Mouse (Mus musculus) brown adipose tissue, adult 24 weeks (tissue): ENCODE data around the gene Hist1h3i. TPM values are rescaled to one million over a fixed set of nuclear protein-coding genes. Genes with fewer than 3 reads are reported as not detected.
"Not testable (repeated sequence)": the region's sequence is repeated elsewhere in the genome, so short reads cannot be mapped to it uniquely, and the experiment has no call there.

Experiments
- H3K27ac ChIP-seq: fragments of 200-500 bp; replicated peaks from 2 replicates; pipeline ENCODE4 v1.5.1; 2012; ENCODE audit warnings: low read depth, mild to moderate bottlenecking, low read length
- H3K4me1 ChIP-seq: fragments of 200-500 bp; 2 replicates; pipeline ENCODE4 v1.6.1; 2012; ENCODE audit warnings: low read length, mixed read lengths; ENCODE audit not compliant: control insufficient read depth, insufficient read depth, insufficient read length
- H3K4me3 ChIP-seq: fragments of 200-500 bp; 2 replicates; pipeline ENCODE4 v1.5.1; 2012; ENCODE audit warnings: low read depth, mild to moderate bottlenecking, low read length, moderate library complexity; ENCODE audit not compliant: insufficient read depth
- polyA plus RNA-seq: library from polyadenylated mRNA; stranded (reverse); fragments of >200 nt; gene quantifications from 2 replicates; pipeline ENCODE4 v1.2.4, GENCODE M21; 2012; ENCODE audit not compliant: missing spikeins, insufficient read depth, insufficient read length

The Hist1h3i gene
- not detected in 2 replicates for polyA plus RNA-seq

- no peaks in the 10 kb centered on the region for H3K4me1 ChIP-seq
- no peak within 1 kb of the TSS for H3K27ac ChIP-seq
- peak within 1 kb of the TSS; percentile 57 for H3K4me3 ChIP-seq
Measured at GRCm38 (mm10) chr13:21783255-21783617, at the start of gene Hist1h3i. Hist1h3i (minus strand) TSS chr13:21783370.

DNA sequence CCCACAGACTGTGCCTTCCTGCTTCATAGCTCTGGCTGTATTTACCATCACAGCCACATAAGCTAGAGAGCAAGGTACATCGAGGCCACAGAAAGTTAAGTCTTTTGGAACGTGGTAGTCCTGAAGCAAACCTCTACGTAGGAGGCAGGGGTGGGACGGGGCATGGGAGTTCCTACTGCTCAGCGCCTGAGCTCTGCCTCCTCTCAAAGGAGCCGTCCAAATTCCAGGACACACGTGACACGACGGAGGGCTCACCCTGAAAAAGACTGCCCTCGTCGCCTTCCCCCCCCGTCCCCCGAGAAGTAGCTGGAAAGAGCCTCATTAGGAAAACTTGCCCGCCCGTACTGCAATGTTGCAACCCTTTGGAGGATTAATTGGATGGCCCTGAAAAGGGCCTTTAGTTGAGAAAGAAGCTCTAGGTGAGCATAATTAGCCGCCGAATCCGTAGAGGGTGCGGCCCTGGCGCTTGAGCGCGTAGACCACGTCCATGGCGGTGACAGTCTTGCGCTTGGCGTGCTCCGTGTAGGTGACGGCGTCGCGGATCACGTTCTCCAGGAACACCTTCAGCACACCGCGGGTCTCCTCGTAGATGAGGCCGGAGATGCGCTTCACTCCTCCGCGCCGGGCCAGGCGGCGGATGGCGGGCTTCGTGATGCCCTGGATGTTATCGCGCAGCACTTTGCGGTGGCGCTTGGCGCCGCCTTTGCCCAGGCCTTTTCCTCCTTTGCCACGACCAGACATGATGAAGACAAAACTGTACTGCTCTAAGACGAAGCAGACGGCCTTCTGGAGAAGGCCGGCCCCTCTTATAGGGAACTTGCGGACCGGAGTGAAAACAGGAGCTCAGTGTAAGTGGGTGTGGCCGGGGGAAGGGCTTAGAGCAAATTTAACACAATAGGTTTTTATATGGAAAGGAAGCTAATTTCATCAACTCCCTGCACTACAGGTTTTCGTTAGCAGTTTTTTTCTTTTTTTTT lies 48.5 kb upstream of the Hist1h3i start, which contains the start of gene Hist1h4n:
TSS of gene Hist1h4n (minus strand) at position 779 of the 977 bp plus-strand sequence.
- H3K4me3 ChIP-seq: peak within 1 kb of the TSS; percentile 42
- H3K27ac ChIP-seq, H3K4me1 ChIP-seq: not testable (repeated sequence)

- Histone ChIP-seq H3K27ac (no peak overlapping the region), H3K4me1 (no peaks in the 10 kb centered on the region), H3K4me3 (no peak overlapping the region)
Measured at GRCm38 (mm10) chr13:21830344-21830743, 47.2 kb upstream of the Hist1h3i start.

DNA sequence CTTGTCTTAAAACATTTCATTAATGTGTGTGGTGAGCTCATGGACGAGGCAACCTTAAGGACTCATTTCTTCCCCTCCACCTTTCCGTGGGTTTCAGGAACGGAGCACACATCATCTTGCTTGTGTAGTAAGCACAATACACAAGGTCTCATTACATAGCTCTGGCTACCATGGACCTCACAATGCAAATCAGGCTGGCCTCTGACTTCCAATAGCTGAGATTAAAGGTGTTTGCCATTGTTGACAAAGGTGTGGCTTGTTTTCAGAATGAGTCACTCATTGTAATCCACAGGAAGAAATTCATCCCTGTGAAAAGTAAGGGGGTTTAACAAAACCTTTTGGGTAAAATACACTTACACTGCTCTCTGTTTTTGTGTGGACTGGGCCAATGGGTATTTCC lies 45.3 kb upstream of the Hist1h3i start:
- Histone ChIP-seq H3K4me1 (no peaks in the 10 kb centered on the region), H3K4me3 (no peak overlapping the region), H3K27ac (no peak overlapping the region)

DNA sequence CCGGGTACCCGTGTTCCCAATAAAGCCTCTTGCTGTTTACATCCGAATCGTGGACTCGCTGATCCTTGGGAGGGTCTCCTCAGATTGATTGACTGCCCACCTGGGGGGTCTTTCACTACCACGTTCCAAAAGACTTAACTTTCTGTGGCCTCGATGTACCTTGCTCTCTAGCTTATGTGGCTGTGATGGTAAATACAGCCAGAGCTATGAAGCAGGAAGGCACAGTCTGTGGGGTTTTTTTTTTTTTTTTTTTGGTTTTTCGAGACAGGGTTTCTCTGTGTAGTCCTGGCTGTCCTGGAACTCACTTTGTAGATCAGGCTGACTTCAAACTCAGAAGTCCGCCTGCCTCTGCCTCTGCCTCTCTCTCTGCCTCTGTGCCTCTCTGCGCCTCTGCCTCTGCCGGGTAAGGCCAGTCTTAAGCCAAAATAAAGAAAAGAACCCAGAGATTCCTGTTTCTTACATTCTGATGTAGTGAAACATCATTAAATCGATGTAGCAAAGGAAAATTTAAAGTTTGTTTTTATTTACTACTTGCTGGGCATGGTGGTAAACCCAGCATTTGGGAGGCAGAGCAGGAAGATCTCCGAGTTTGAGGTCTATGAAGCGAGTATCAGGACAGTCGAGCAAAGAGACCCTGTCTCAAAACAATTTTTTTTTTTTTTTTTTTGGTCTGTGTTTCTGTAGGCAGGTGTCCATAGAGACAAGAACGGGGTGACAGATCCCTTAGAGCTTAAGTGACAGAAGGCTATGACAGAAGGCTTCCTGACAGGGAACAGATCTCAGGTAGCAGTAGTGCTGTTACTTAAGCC lies 37.1 kb upstream of the Hist1h3i start:
- H3K4me1 ChIP-seq, H3K4me3 ChIP-seq, H3K27ac ChIP-seq: not testable (repeated sequence)

DNA sequence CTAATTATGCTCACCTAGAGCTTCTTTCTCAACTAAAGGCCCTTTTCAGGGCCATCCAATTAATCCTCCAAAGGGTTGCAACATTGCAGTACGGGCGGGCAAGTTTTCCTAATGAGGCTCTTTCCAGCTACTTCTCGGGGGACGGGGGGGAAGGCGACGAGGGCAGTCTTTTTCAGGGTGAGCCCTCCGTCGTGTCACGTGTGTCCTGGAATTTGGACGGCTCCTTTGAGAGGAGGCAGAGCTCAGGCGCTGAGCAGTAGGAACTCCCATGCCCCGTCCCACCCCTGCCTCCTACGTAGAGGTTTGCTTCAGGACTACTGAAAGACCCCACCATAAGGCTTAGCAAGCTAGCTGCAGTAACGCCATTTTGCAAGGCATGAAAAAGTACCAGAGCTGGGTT lies 28.9 kb upstream of the Hist1h3i start:
- H3K4me3 ChIP-seq: peak overlapping the region; percentile 10; the same call in 1 of the 2 replicates
- H3K27ac ChIP-seq: not testable (repeated sequence)

DNA sequence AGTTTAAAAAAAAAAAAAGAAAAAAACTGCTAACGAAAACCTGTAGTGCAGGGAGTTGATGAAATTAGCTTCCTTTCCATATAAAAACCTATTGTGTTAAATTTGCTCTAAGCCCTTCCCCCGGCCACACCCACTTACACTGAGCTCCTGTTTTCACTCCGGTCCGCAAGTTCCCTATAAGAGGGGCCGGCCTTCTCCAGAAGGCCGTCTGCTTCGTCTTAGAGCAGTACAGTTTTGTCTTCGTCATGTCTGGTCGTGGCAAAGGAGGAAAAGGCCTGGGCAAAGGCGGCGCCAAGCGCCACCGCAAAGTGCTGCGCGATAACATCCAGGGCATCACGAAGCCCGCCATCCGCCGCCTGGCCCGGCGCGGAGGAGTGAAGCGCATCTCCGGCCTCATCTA lies 28.4 kb upstream of the Hist1h3i start, which contains the start of gene Hist1h4m:
TSS of gene Hist1h4m (plus strand) at position 208 of the 400 bp plus-strand sequence.
- not testable (repeated sequence) for H3K27ac ChIP-seq, H3K4me1 ChIP-seq
- peak within 1 kb of the TSS; percentile 10; the same call in 1 of the 2 replicates for H3K4me3 ChIP-seq

More for the DNA sequence above, 28.9 kb upstream of the Hist1h3i start:
- not testable (repeated sequence) for H3K4me1 ChIP-seq

DNA sequence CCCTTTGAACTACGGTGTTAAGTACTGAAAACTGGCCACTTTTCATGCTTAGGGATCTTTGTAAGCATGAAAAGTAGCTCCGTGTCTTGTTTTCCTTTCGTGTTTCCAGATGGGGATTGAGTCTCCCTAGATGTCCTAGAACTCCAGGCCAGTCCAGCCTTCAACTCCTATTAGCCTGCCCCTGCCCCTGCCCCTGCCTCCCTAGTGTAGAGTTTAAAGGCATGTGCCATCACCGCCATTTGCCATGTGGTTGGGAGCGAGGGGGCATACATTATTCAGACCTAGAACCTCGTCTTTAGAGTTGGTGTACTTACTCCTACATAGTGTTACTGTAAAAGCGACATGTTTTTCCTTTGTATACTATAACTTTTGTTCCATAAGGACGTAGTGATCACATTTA lies 27.9 kb upstream of the Hist1h3i start:
- not testable (repeated sequence) for H3K27ac ChIP-seq, H3K4me1 ChIP-seq, H3K4me3 ChIP-seq

DNA sequence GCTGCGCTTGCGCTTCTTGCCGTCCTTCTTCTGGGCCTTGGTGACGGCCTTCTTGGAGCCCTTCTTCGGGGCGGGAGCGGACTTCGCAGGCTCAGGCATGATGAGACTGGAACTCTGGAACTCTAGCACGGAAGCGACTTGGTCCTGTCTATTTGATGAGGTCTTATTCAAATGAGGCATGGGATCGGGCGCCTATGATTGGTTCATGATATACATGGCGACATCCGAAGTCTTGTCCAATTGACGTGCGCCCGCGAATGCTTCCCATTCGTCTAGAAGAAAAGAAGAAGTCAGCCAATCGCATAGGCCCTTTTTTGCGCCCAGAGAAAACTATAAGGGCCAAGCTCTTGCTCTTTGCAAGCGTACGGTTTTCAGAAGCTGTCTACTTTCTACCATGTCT lies 26.9 kb upstream of the Hist1h3i start, which contains the start of the genes Hist1h2bq and Hist1h2ao:
TSS of gene Hist1h2bq (minus strand) at position 125 of the 400 bp plus-strand sequence.
TSS of gene Hist1h2ao (plus strand) at position 393 of the 400 bp plus-strand sequence.
- not testable (repeated sequence) for H3K4me3 ChIP-seq, H3K27ac ChIP-seq, H3K4me1 ChIP-seq

DNA sequence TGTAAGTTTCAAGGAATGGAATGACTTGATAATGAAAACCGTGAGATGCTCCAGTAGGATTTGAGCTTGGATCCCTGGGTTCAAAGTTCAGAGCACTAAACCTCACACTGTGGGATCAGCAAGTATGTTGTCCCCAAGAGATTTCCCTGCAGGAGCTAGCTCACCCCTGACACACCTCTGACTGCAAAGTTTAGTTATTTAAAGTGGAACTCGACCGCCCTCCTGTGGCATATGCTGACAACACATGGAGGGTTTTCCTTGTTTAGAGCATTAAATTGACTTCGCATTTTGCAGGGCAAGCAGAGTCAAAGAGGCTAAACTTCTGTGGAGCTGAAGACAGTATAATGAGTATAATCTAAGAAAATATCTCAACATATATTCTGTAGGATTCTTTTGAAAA lies 19.9 kb upstream of the Hist1h3i start:
- H3K4me3 ChIP-seq, H3K27ac ChIP-seq, H3K4me1 ChIP-seq: not testable (repeated sequence)

- H3K4me3 ChIP-seq, H3K4me1 ChIP-seq, H3K27ac ChIP-seq: not testable (repeated sequence)
Measured at GRCm38 (mm10) chr13:21797163-21797562, 14.0 kb upstream of the Hist1h3i start.

DNA sequence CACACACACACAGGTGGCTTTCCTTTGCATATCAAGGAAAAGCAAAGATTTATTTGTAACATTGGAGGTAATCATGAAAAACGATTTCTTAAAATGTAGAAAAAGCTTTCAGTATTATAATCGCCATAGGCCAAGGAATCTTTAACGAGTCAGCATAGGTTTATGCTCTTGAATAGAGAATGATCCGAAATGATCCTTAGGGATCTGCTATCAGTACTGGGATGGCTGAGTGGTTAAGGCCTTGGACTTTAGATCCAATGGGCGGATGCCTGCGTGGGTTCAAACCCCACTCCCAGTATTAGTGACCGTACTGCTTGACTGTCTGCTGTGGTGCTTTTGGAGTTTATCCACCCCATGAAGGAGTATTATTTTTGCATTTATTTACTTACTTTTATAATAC lies 12.4 kb upstream of the Hist1h3i start:
- H3K4me3 ChIP-seq: no peak overlapping the region
- no peaks in the 10 kb centered on the region for H3K4me1 ChIP-seq
- H3K27ac ChIP-seq: no peak overlapping the region

DNA sequence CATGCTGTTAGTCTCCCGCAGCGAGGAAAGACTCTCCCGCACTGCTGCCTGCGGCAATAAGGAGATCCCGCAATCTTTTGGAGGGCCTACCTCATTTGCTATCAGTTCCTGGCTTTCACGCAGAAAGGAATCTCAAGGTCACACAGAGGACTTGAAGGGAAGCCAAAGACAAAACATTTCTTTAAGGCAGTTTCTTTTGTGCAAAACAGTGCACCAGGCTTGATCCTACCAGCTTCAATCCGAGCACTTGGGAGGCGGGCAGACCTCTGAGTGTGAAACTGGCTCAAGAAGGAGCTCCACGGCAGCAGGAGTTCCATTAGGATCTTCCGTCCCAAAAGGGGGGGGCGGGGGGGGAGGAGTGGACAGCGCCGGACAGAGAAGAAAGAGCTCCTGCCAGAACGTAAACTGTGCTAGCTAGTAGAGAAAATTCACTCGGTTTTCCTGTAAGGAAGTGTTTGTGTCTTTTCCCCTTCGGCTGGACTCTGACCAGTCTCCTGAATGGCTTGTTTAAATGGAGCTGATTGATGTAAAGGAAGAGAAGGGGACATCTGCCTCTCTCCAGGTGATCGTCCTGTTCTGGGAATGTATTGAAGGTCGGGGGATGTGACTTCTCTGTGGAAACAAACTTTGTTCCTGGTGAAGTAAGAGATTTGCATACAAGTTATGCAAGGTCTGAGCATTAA lies 7.6 kb upstream of the Hist1h3i start:
- no peak overlapping the region for H3K27ac ChIP-seq
- H3K4me3 ChIP-seq: peak overlapping the region; percentile 23
- no peaks in the 10 kb centered on the region for H3K4me1 ChIP-seq

- H3K4me3 ChIP-seq: no peak overlapping the region
- no peak overlapping the region for H3K27ac ChIP-seq
Measured at GRCm38 (mm10) chr13:21789925-21790324, 6.8 kb upstream of the Hist1h3i start.

More at GRCm38 (mm10) chr13:21789925-21790324, 6.8 kb upstream of the Hist1h3i start:
- H3K4me1 ChIP-seq: no peaks in the 10 kb centered on the region
